Mouse (Mus musculus): ENCODE data around the gene Acox2. TPM values are rescaled to one million over a fixed set of nuclear protein-coding genes. Genes with fewer than 3 reads are reported as not detected.

Acox2 gene
- polyA plus RNA-seq, 1 experiment = not detected

- H3K27me3 ChIP-seq (ENCODE audit: control insufficient read depth, insufficient read depth, insufficient read length) = peaks cover 8% of the 10 kb centered on the region
- no peak overlapping the region for H3ac ChIP-seq (ENCODE audit: control insufficient read depth, insufficient read length, low read depth)
- no peaks in the 10 kb centered on the region for H3K36me3 ChIP-seq (ENCODE audit: control insufficient read depth, insufficient read depth)
- H3K79me2 ChIP-seq (ENCODE audit: control insufficient read depth, insufficient read depth) = no peaks in the 10 kb centered on the region
- TF ChIP-seq CEBPB (IDR thresholded peaks at IDR 0.05; ENCODE audit: low read depth) = no peak
- no peaks in the 10 kb centered on the region for H3K79me3 ChIP-seq (ENCODE audit: low read depth)
- no peak overlapping the region for H3K4me3 ChIP-seq (ENCODE audit: insufficient read depth, poor library complexity, severe bottlenecking)
Observed at GRCm38 (mm10) chr14:8262242-8262641, 3.1 kb upstream of the Acox2 start.

- Histone ChIP-seq H3K79me2 (ENCODE audit: control insufficient read depth, insufficient read depth) (no peaks in the 10 kb centered on the region), H3K79me3 (ENCODE audit: low read depth) (no peaks in the 10 kb centered on the region), H3K36me3 (ENCODE audit: control insufficient read depth, insufficient read depth) (no peaks in the 10 kb centered on the region), H3K4me3 (ENCODE audit: insufficient read depth, poor library complexity, severe bottlenecking) (no peak overlapping the region), H3K27me3 (ENCODE audit: control insufficient read depth, insufficient read depth, insufficient read length) (peaks cover 15% of the 10 kb centered on the region), H3ac (ENCODE audit: control insufficient read depth, insufficient read length, low read depth) (no peak overlapping the region)
- no peak for TF ChIP-seq CEBPB (IDR thresholded peaks at IDR 0.05; ENCODE audit: low read depth)
- TF ChIP-seq MAX (IDR thresholded peaks at IDR 0.05) = no peak
- TF ChIP-seq MYOD1 (IDR thresholded peaks at IDR 0.05; ENCODE audit: control insufficient read depth, insufficient read length, low read depth) = no peak
- TF ChIP-seq USF1 (IDR thresholded peaks at IDR 0.05; ENCODE audit: low read depth) = no peak
- no peak for TF ChIP-seq MYOG (IDR thresholded peaks at IDR 0.05; ENCODE audit: control insufficient read depth, extremely low read depth, insufficient read length)
- TF ChIP-seq FOSL1 (IDR thresholded peaks at IDR 0.05; ENCODE audit: insufficient read depth, low read length, poor library complexity, severe bottlenecking) = no peak
- TF ChIP-seq CTCF (IDR thresholded peaks at IDR 0.05; ENCODE audit: control insufficient read depth, insufficient read depth, insufficient read length) = no peak
Observed at GRCm38 (mm10) chr14:8260214-8260613, 1.1 kb upstream of the Acox2 start.

GRCm38 (mm10) chr14:8258752-8259151 lies 401 bp downstream of the Acox2 start:
- Histone ChIP-seq H3K36me3 (ENCODE audit: control insufficient read depth, insufficient read depth) (no peaks in the 10 kb centered on the region), H3K4me3 (ENCODE audit: insufficient read depth, poor library complexity, severe bottlenecking) (no peak overlapping the region), H3ac (ENCODE audit: control insufficient read depth, insufficient read length, low read depth) (no peak overlapping the region), H3K79me2 (ENCODE audit: control insufficient read depth, insufficient read depth) (no peaks in the 10 kb centered on the region), H3K27me3 (ENCODE audit: control insufficient read depth, insufficient read depth, insufficient read length) (peaks cover 15% of the 10 kb centered on the region), H3K79me3 (ENCODE audit: low read depth) (no peaks in the 10 kb centered on the region)
- TF ChIP-seq MAX (IDR thresholded peaks at IDR 0.05) (no peak), USF1 (IDR thresholded peaks at IDR 0.05; ENCODE audit: low read depth) (no peak), CTCF (IDR thresholded peaks at IDR 0.05; ENCODE audit: control insufficient read depth, insufficient read depth, insufficient read length) (no peak), CEBPB (IDR thresholded peaks at IDR 0.05; ENCODE audit: low read depth) (no peak), MYOD1 (IDR thresholded peaks at IDR 0.05; ENCODE audit: control insufficient read depth, insufficient read length, low read depth) (no peak)

GRCm38 (mm10) chr14:8258335-8258627 lies 872 bp downstream of the Acox2 start:
- Histone ChIP-seq H3K79me3 (ENCODE audit: low read depth) (no peaks in the 10 kb centered on the region), H3K4me3 (ENCODE audit: insufficient read depth, poor library complexity, severe bottlenecking) (no peak overlapping the region), H3K36me3 (ENCODE audit: control insufficient read depth, insufficient read depth) (no peaks in the 10 kb centered on the region), H3K79me2 (ENCODE audit: control insufficient read depth, insufficient read depth) (no peaks in the 10 kb centered on the region), H3K27me3 (ENCODE audit: control insufficient read depth, insufficient read depth, insufficient read length) (peaks cover 15% of the 10 kb centered on the region), H3ac (ENCODE audit: control insufficient read depth, insufficient read length, low read depth) (no peak overlapping the region)
- TF ChIP-seq CTCF (IDR thresholded peaks at IDR 0.05; ENCODE audit: control insufficient read depth, insufficient read depth, insufficient read length) (no peak), FOSL1 (IDR thresholded peaks at IDR 0.05; ENCODE audit: insufficient read depth, low read length, poor library complexity, severe bottlenecking) (no peak), MYOD1 (IDR thresholded peaks at IDR 0.05; ENCODE audit: control insufficient read depth, insufficient read length, low read depth) (no peak), USF1 (IDR thresholded peaks at IDR 0.05; ENCODE audit: low read depth) (no peak), CEBPB (IDR thresholded peaks at IDR 0.05; ENCODE audit: low read depth) (no peak)

GRCm38 (mm10) chr14:8257521-8258334 lies 1.4 kb downstream of the Acox2 start:
- no peaks in the 10 kb centered on the region for H3K79me2 ChIP-seq (ENCODE audit: control insufficient read depth, insufficient read depth)
- TF ChIP-seq USF1 (IDR thresholded peaks at IDR 0.05; ENCODE audit: low read depth) = no peak
- TF ChIP-seq CTCF (IDR thresholded peaks at IDR 0.05; ENCODE audit: control insufficient read depth, insufficient read depth, insufficient read length) = no peak
- TF ChIP-seq CEBPB (IDR thresholded peaks at IDR 0.05; ENCODE audit: low read depth) = no peak
- no peak for TF ChIP-seq FOSL1 (IDR thresholded peaks at IDR 0.05; ENCODE audit: insufficient read depth, low read length, poor library complexity, severe bottlenecking)
- no peak for TF ChIP-seq MYOG (IDR thresholded peaks at IDR 0.05; ENCODE audit: control insufficient read depth, extremely low read depth, insufficient read length)
- no peak for TF ChIP-seq MAX (IDR thresholded peaks at IDR 0.05)
- no peak for TF ChIP-seq MYOD1 (IDR thresholded peaks at IDR 0.05; ENCODE audit: control insufficient read depth, insufficient read length, low read depth)
- H3K79me3 ChIP-seq (ENCODE audit: low read depth) = no peaks in the 10 kb centered on the region
- peaks cover 15% of the 10 kb centered on the region for H3K27me3 ChIP-seq (ENCODE audit: control insufficient read depth, insufficient read depth, insufficient read length)
- no peak overlapping the region for H3K4me3 ChIP-seq (ENCODE audit: insufficient read depth, poor library complexity, severe bottlenecking)
- no peaks in the 10 kb centered on the region for H3K36me3 ChIP-seq (ENCODE audit: control insufficient read depth, insufficient read depth)
- no peak overlapping the region for H3ac ChIP-seq (ENCODE audit: control insufficient read depth, insufficient read length, low read depth)

- H3K36me3 ChIP-seq (ENCODE audit: control insufficient read depth, insufficient read depth) = no peaks in the 10 kb centered on the region
- no peaks in the 10 kb centered on the region for H3K79me2 ChIP-seq (ENCODE audit: control insufficient read depth, insufficient read depth)
- no peaks in the 10 kb centered on the region for H3K79me3 ChIP-seq (ENCODE audit: low read depth)
- peaks cover 15% of the 10 kb centered on the region for H3K27me3 ChIP-seq (ENCODE audit: control insufficient read depth, insufficient read depth, insufficient read length)
- TF ChIP-seq CEBPB (IDR thresholded peaks at IDR 0.05; ENCODE audit: low read depth) = no peak
- TF ChIP-seq CTCF (IDR thresholded peaks at IDR 0.05; ENCODE audit: control insufficient read depth, insufficient read depth, insufficient read length) = no peak
- no peak for TF ChIP-seq MAX (IDR thresholded peaks at IDR 0.05)
- no peak for TF ChIP-seq MYOD1 (IDR thresholded peaks at IDR 0.05; ENCODE audit: control insufficient read depth, insufficient read length, low read depth)
- TF ChIP-seq USF1 (IDR thresholded peaks at IDR 0.05; ENCODE audit: low read depth) = no peak
- TF ChIP-seq FOSL1 (IDR thresholded peaks at IDR 0.05; ENCODE audit: insufficient read depth, low read length, poor library complexity, severe bottlenecking) = no peak
- no peak for TF ChIP-seq MYOG (IDR thresholded peaks at IDR 0.05; ENCODE audit: control insufficient read depth, extremely low read depth, insufficient read length)
- no peak overlapping the region for H3K4me3 ChIP-seq (ENCODE audit: insufficient read depth, poor library complexity, severe bottlenecking)
- no peak overlapping the region for H3ac ChIP-seq (ENCODE audit: control insufficient read depth, insufficient read length, low read depth)
Observed at GRCm38 (mm10) chr14:8256881-8257280, 2.3 kb downstream of the Acox2 start.
